Mouse (Mus musculus): ENCODE measurements around the gene Postn.

The Postn gene

DNA sequence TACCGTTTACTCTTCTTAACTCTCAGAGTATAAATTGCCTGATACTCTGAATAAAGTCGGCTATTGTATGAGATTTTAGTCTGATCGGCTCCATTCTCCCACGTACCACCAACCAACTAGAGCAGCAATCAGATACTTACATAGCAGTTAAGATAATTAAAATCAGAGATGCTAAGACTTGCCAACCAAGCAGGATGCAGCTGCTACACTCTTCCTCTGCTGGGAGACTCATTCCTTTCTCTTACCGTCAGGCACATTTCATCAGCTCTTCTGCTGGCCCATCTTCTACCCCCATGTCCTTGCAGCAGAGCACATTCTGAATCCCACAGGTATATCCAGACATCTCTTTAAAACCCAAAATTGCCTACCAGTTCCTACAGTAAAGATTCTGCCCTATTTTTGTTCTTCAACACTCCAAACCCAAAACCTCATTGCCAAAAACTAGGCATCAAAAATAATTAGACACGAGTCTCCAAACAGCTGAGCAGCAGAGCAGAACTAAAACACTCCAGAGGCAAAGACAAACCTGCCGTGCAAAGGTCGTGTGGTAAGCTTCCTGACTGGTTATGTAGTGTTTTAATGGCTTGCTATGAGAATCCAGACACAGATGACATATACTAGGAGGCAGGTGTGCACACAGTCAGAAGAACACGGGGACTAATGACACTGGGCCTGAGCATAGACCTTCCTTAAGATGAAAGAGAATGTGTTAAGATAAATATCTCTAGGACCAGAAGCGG, 59.5 kb downstream of the Postn start:
- no peak for DNase-seq (ENCODE audit: low spot score)

DNA sequence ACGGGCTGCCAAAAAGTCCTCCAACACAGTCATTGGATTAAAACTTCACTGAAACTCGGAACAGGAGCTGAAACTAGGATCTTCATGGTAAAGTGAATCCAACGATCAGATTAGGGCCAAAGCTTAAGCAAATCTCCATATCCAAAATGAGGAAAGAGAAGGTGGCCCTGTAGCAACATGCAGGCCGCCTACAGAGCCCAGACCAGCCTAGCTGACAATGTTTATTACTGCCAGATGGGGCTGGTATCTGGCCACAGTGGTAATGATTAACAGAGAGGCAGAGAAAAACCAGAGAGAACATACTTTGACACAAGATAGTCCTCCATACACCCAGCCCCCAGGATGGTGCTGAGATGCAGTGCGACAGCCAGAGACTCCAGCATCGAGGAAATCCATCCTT, 60.1 kb downstream of the Postn start:
- DNase-seq (ENCODE audit: low spot score), result no peak

DNA sequence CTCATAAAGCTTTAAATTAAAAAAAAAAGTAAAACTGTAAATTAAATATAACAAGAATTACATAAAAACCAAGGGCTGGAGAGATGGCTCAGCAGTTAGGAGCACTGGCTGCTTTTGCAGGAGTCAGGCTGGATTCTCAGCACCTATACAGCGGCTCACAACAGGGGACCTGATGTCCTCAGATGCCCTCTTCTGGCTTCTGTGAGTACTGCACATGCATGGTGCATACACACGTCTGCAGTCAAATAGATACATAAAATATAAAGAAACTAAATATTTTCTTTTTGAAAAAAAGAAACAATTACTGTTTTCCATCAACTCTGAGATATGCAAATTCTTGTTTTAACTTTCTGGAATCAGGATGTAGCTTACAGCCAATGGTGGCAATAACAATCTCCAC, 60.8 kb downstream of the Postn start:
- peak; percentile 12 for DNase-seq (ENCODE audit: low spot score)

DNA sequence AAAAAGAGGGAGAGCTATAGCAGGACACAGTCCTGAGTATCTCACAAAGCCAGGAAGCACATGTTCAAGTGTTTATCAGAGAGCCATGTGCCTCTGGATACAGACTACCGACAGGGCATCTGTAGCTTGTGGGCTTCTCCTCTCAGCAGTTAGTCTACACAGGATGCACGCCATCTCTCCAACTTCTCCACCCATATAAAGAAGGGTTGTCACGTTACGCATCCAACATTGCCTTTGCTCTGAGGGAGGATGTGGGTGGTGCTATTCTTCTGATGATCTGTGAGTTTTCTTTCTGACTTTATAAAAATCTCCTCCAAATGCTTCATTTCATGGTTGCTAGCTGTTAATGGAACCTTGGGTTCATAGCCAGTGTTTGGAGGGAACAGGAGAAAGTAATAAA, 63.2 kb downstream of the Postn start:
- DNase-seq (ENCODE audit: low spot score), result no peak

DNA sequence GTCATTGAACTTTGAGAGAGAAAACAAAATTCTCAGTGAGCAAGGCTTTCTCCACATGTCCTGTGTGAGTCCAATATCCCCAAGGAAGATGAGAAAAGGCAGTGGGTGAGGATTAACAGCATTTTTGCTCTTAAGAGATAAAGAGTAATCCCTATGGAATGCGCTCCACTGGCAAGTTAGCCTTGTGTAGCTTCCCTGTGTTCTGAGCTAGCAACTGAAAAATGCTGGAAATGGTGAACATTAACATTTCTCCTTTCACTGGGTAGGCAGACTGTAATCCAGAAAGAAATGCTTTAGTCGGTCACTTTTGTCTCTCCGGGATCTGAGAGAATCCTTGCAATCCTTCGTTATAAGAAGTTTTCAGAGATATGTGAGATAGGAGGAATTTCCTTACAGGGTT, 70.8 kb downstream of the Postn start:
- DNase-seq (ENCODE audit: low spot score), result no peak

DNA sequence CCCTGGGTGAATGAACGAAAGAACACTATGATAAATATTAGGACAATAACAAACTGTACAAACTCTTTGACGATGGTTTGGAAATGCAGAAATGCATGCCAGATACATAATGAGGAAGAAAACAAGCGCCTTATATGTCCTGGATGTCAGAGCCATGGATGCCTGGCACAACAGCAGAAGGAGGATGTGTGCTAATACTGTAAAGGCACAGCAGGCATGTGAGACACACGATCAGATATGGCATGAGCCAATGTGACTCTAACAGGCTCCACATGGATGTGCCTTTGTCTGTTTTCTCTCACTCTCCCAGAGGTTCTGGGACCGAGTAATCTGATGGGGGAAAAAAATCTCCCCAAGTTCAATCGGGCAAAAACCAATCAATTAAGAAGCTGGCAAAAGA, 71.3 kb downstream of the Postn start:
- no peak for DNase-seq (ENCODE audit: low spot score)

DNA sequence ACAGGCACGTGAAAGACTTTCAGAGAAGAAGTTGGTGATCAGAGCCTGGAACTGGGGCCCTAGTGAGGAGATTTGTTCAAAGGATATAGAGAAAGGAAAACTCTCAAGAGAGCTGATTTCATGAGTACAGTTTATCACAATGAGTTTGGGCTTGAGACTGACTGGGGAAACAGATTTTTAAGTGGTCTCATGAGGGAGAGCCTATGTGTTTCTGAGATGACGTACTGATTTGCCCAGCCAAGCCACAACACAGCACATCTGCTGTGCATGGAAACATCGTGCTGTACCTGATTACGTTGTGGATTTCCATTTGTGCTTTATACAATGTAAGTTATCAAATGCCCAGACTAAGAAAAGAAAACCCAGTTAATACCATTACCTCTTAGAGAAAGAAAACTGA, 71.7 kb downstream of the Postn start:
- no peak for DNase-seq (ENCODE audit: low spot score)

DNA sequence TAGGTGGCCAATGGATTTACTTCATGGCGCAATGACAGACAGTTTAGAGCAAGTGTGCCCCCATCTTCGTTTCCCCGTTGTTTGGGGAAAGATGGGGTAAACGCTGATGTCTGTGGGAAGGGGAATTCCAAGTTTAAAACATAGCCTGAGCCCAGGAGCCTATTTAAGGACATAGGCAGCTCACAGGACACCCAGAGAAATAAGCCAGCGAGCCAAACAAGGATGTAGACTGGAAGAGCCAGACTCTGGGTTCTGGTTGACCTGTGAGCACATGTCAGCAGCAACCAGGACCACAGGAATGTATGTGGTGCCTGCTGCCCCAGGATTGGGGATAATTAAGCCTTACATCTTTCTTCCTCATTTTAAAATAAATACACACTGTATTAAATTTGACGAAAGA, 73.7 kb downstream of the Postn start:
- no peak for DNase-seq (ENCODE audit: low spot score)

DNA sequence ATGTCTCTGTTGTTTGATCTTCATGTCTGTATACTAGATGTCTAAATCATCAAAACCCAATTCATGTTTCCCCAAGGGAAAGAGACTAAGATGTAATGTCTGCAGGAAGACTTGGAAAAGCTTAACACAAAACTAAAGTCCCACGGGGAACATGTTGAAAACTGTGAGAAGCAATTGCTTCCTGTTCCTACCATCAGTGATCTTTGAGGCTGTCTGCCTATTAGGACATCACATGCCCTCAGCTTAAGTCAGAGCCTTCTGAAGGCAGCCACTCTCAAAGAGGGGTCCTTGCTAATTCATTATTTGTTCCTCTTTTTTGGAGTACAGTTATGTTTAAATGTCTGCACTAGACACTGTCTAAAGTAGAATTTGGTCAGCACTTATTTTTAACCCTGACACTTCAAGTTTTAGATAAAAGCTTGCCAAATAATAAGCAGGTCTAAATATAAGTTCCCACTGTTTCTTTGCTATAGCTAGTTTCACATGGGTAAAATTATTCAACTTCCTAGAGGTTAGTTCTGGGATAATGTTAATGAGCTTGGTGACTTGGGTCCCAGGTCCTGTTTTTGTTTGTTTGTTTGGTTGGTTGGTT, 75.6 kb downstream of the Postn start:
- no peak for DNase-seq (ENCODE audit: low spot score)

Data from testis, postnatal 14 days (tissue).